Mouse (Mus musculus) MEL (cell line): ENCODE measurements around the gene Ndufaf4. TPM values are rescaled to one million over a fixed set of nuclear protein-coding genes. Genes with fewer than 3 reads are reported as not detected.

Experiments used
- DNase-seq: peaks from one replicate; pipeline ENCODE4 v3.0.0; 2011; ENCODE audit warnings: low read depth, low spot score
- H3K27ac ChIP-seq: 2 replicates; pipeline ENCODE4 v1.5.1; 2012; ENCODE audit warnings: low read depth, mild to moderate bottlenecking, control low read depth, low read length, moderate library complexity; ENCODE audit not compliant: control insufficient read depth
- H3K27me3 ChIP-seq, 2 experiments: fragments of 150-350 bp in 1 of 2; sonication (generic) in 1 of 2; 2 replicates each; pipeline ENCODE4 v1.6.1; 2012; ENCODE audit warnings: low read length in 2 of 2, mild to moderate bottlenecking in 2 of 2, improper control_type of control experiment in 1 of 2, moderate library complexity in 1 of 2; ENCODE audit not compliant: insufficient read depth in 2 of 2, control insufficient read depth in 1 of 2
- H3K36me3 ChIP-seq, 2 experiments: 2 replicates each; pipeline ENCODE4 v1.6.1; 2012 to 2014; ENCODE audit warnings: low read length in 2 of 2, improper control_type of control experiment in 1 of 2, inconsistent platforms in 1 of 2, mild to moderate bottlenecking in 1 of 2; ENCODE audit not compliant: insufficient read depth in 2 of 2, control insufficient read depth in 1 of 2
- H3K4me1 ChIP-seq, 2 experiments: fragments of 150-350 bp in 1 of 2; sonication (generic) in 1 of 2; 2 replicates each; pipeline ENCODE4 v1.6.1; 2012; ENCODE audit warnings: low read length in 2 of 2, improper control_type of control experiment in 1 of 2, mild to moderate bottlenecking in 1 of 2; ENCODE audit not compliant: insufficient read depth in 2 of 2, control insufficient read depth in 1 of 2
- H3K4me3 ChIP-seq, 2 experiments: fragments of 150-350 bp in 1 of 2; sonication (generic) in 1 of 2; 2 replicates each; pipeline ENCODE4 v1.5.1; 2012; ENCODE audit warnings: low read depth in 2 of 2, low read length in 2 of 2, mild to moderate bottlenecking in 2 of 2, moderate library complexity in 2 of 2, control low read depth in 1 of 2, improper control_type of control experiment in 1 of 2; ENCODE audit not compliant: control insufficient read depth in 1 of 2, insufficient read depth in 1 of 2
- H3K79me2 ChIP-seq: 2 replicates; pipeline ENCODE4 v1.6.1; 2012; ENCODE audit warnings: mild to moderate bottlenecking, low read length, moderate library complexity; ENCODE audit not compliant: control insufficient read depth, poor library complexity, insufficient read depth
- H3K9ac ChIP-seq: 2 replicates; pipeline ENCODE4 v1.6.1; 2012; ENCODE audit warnings: low read depth, mild to moderate bottlenecking, control low read depth, low read length, moderate library complexity; ENCODE audit not compliant: control insufficient read depth, poor library complexity, severe bottlenecking
- H3K9me3 ChIP-seq: fragments of 150-350 bp; sonication (generic); replicated peaks from 2 replicates; pipeline ENCODE4 v1.6.1; 2012; ENCODE audit warnings: mild to moderate bottlenecking, low read length, improper control_type of control experiment, moderate library complexity; ENCODE audit not compliant: insufficient read depth
- BHLHE40 ChIP-seq: IDR thresholded peaks from 2 replicates; pipeline ENCODE4 v1.6.1; 2012; ENCODE audit warnings: low read depth, mild to moderate bottlenecking, inconsistent platforms, low read length, improper control_type of control experiment, borderline replicate concordance
- CTCF ChIP-seq, 3 experiments: IDR thresholded peaks in 2 of 3; conservative IDR thresholded peaks in 1 of 3; 2 replicates each; pipeline ENCODE4 v1.5.1; 2011 to 2012; ENCODE audit warnings: low read length in 3 of 3, low read depth in 2 of 3, mild to moderate bottlenecking in 2 of 3, improper control_type of control experiment in 1 of 3, inconsistent platforms in 1 of 3, mixed read lengths in 1 of 3, moderate library complexity in 1 of 3; ENCODE audit not compliant: control insufficient read depth in 1 of 3, insufficient read depth in 1 of 3, poor library complexity in 1 of 3, severe bottlenecking in 1 of 3
- ELF1 ChIP-seq: IDR thresholded peaks from 2 replicates; pipeline ENCODE4 v1.6.1; 2014; ENCODE audit warnings: low read depth, mild to moderate bottlenecking, inconsistent platforms, low read length, improper control_type of control experiment, moderate library complexity
- EP300 ChIP-seq, 2 experiments: IDR thresholded peaks; 2 replicates each; pipeline ENCODE4 v1.6.1; 2011; ENCODE audit warnings: improper control_type of control experiment in 2 of 2, low read length in 2 of 2, low read depth in 1 of 2, mild to moderate bottlenecking in 1 of 2
- ETS1 ChIP-seq: IDR thresholded peaks from 2 replicates; pipeline ENCODE4 v1.6.1; 2012; ENCODE audit warnings: low read depth, mild to moderate bottlenecking, inconsistent platforms, low read length, improper control_type of control experiment, moderate library complexity
- GABPA ChIP-seq: IDR thresholded peaks from 2 replicates; pipeline ENCODE4 v1.6.1; 2012; ENCODE audit warnings: low read depth, mild to moderate bottlenecking, inconsistent platforms, low read length, improper control_type of control experiment, moderate library complexity
- KAT2A ChIP-seq: conservative IDR thresholded peaks from 2 replicates; pipeline ENCODE4 v1.6.1; 2012; ENCODE audit warnings: low read depth, low read length, improper control_type of control experiment, inconsistent platforms
- MAZ ChIP-seq: IDR thresholded peaks from 2 replicates; pipeline ENCODE4 v1.6.1; 2012; ENCODE audit warnings: low read depth, mild to moderate bottlenecking, inconsistent platforms, low read length, improper control_type of control experiment
- MEF2A ChIP-seq: IDR thresholded peaks from 2 replicates; pipeline ENCODE4 v1.6.1; 2014; ENCODE audit warnings: low read depth, mild to moderate bottlenecking, inconsistent platforms, low read length, improper control_type of control experiment; ENCODE audit not compliant: poor library complexity, insufficient replicate concordance, severe bottlenecking; ENCODE audit errors: extremely low read depth
- MXI1 ChIP-seq: IDR thresholded peaks from 2 replicates; pipeline ENCODE4 v1.6.1; 2011; ENCODE audit warnings: mild to moderate bottlenecking, low read depth, low read length, improper control_type of control experiment
- MYB ChIP-seq: IDR thresholded peaks from 2 replicates; pipeline ENCODE4 v1.6.1; 2011; ENCODE audit warnings: mild to moderate bottlenecking, low read depth, low read length, improper control_type of control experiment
- MYC ChIP-seq: IDR thresholded peaks from 2 replicates; pipeline ENCODE4 v1.6.1; 2011; ENCODE audit warnings: low read depth, mild to moderate bottlenecking, low read length, improper control_type of control experiment, moderate library complexity
- NRF1 ChIP-seq: IDR thresholded peaks from 2 replicates; pipeline ENCODE4 v1.6.1; 2014; ENCODE audit warnings: low read depth, mild to moderate bottlenecking, inconsistent platforms, low read length, improper control_type of control experiment, moderate library complexity; ENCODE audit not compliant: poor library complexity, insufficient read depth, severe bottlenecking
- POLR2A ChIP-seq, 2 experiments: IDR thresholded peaks; 2 replicates each; pipeline ENCODE4 v1.6.1; 2011 to 2012; ENCODE audit warnings: low read length in 2 of 2, mild to moderate bottlenecking in 2 of 2, control low read depth in 1 of 2, improper control_type of control experiment in 1 of 2, low read depth in 1 of 2, moderate library complexity in 1 of 2; ENCODE audit not compliant: control insufficient read depth in 1 of 2, insufficient read depth in 1 of 2, poor library complexity in 1 of 2
- RCOR1 ChIP-seq: IDR thresholded peaks from 2 replicates; pipeline ENCODE4 v1.6.1; 2012; ENCODE audit warnings: low read depth, mild to moderate bottlenecking, inconsistent platforms, low read length, improper control_type of control experiment
- SMC3 ChIP-seq: IDR thresholded peaks from 2 replicates; pipeline ENCODE4 v1.6.1; 2011; ENCODE audit warnings: low read depth, low read length, improper control_type of control experiment
- TBP ChIP-seq: IDR thresholded peaks from 2 replicates; pipeline ENCODE4 v1.8.0; 2011; ENCODE audit warnings: low read depth, low read length, improper control_type of control experiment
- ZC3H11A ChIP-seq: IDR thresholded peaks from 2 replicates; pipeline ENCODE4 v1.6.1; 2012; ENCODE audit warnings: low read depth, mild to moderate bottlenecking, inconsistent platforms, low read length, improper control_type of control experiment
- polyA plus RNA-seq, 2 experiments: library from polyadenylated mRNA; stranded (reverse) in 1 of 2; unstranded in 1 of 2; fragments of >175 nt in 1 of 2; fragments of >200 nt in 1 of 2; gene quantifications; 2 replicates each; pipeline versions ENCODE4 v1.2.1 to v1.2.4; 2012; ENCODE audit warnings: low replicate concordance in 2 of 2, low read depth in 1 of 2; ENCODE audit not compliant: insufficient read length in 2 of 2, insufficient read depth in 1 of 2, missing spikeins in 1 of 2
- total RNA-seq: library from RNA; depleted of rRNA; stranded (reverse); fragments of 300-350 nt; gene quantifications from 2 replicates; pipeline ENCODE4 v1.2.3, GENCODE M21; 2012; rRNA removed

The Ndufaf4 gene
- total and polyA plus RNA-seq, 3 experiments = 47.5 to 69.3 TPM; not detected in 1

DNA sequence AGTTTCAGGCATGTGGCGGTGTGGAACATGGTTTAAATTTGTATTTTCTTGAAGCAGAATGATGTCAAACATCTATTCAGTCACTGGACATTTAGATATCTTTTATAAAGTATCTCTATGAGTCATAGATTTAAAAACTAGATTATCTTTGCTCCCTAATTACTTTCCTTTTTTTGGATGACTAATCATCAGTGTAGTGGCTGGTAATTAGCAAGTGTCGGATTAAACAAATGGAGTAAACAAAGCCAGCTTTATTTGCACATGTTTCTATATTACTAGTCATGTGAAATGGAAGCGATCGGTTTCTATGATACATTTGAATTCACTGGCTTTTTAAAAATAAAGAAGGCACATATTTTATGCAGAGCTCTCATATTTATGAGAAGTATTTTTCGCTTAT lies 31.0 kb downstream of the Ndufaf4 start:
- TF ChIP-seq MYC (no peak), MXI1 (no peak), SMC3 (no peak), TBP (no peak), ELF1 (no peak), MEF2A (no peak), RCOR1 (no peak), NRF1 (no peak)
- Histone ChIP-seq H3K9ac (no peak overlapping the region), H3K27me3 (peaks cover 0 to 2% of the 10 kb centered on the region in 2 experiments; a peak in 1 of 4 replicates), H3K4me1 (no peaks in the 10 kb centered on the region), H3K4me3 (no peak overlapping the region), H3K27ac (no peak overlapping the region), H3K36me3 (no peaks in the 10 kb centered on the region), H3K9me3 (no peaks in the 10 kb centered on the region), H3K79me2 (no peaks in the 10 kb centered on the region)
- DNase-seq = no peak

GRCm38 (mm10) chr4:24942728-24943424 lies 45.0 kb downstream of the Ndufaf4 start:
- no peak overlapping the region for H3K4me3 ChIP-seq
- H3K4me1 ChIP-seq = no peaks in the 10 kb centered on the region
- H3K27ac ChIP-seq = no peak overlapping the region
- no peaks in the 10 kb centered on the region for H3K79me2 ChIP-seq
- no peaks in the 10 kb centered on the region for H3K27me3 ChIP-seq
- H3K9me3 ChIP-seq = no peaks in the 10 kb centered on the region
- DNase-seq = no peak
- H3K36me3 ChIP-seq = no peaks in the 10 kb centered on the region
- no peak overlapping the region for H3K9ac ChIP-seq
- TF ChIP-seq RCOR1 = no peak
- TF ChIP-seq BHLHE40 = no peak
- no peak for TF ChIP-seq ETS1
- no peak for TF ChIP-seq KAT2A
- no peak for TF ChIP-seq MAZ
- TF ChIP-seq POLR2A (IDR thresholded peaks at IDR 0.05; ENCODE audit: control insufficient read depth in 1 of 2, insufficient read depth in 1 of 2, low read depth in 1 of 2, low read length in 2 of 2, poor library complexity in 1 of 2) = no peak
- TF ChIP-seq ZC3H11A = no peak
- no peak for TF ChIP-seq CTCF (IDR thresholded peaks at IDR 0.05 in 2 of 3, conservative IDR thresholded peaks at IDR 0.05 in 1 of 3; ENCODE audit: control insufficient read depth in 1 of 3, insufficient read depth in 1 of 3, low read depth in 2 of 3, low read length in 3 of 3, poor library complexity in 1 of 3, severe bottlenecking in 1 of 3)
- no peak for TF ChIP-seq MYB
- no peak for TF ChIP-seq GABPA
- TF ChIP-seq EP300 (IDR thresholded peaks at IDR 0.05; ENCODE audit: low read depth in 1 of 2, low read length in 2 of 2) = no peak
- TF ChIP-seq, all 39 proteins: peak for 0

Other genes with a start within 250 kb of the Ndufaf4 start
- not detected in 2 replicates for gene Klhl32, start 47.0 kb upstream of the Ndufaf4 start, total RNA-seq
- under 1 TPM in 1 of 2 experiments, not detected in 1; 0.03 TPM for gene Klhl32, start 47.0 kb upstream of the Ndufaf4 start, polyA plus RNA-seq
- not detected in 2 replicates for gene Gpr63, start 68.3 kb downstream of the Ndufaf4 start, total RNA-seq
- not detected for gene Gpr63, start 68.3 kb downstream of the Ndufaf4 start, polyA plus RNA-seq